Mouse (Mus musculus): ENCODE data around the gene Ilvbl. TPM values are rescaled to one million over a fixed set of nuclear protein-coding genes. Genes with fewer than 3 reads are reported as not detected.

Ilvbl gene
- polyA plus RNA-seq, 1 experiment: 0.95 TPM

GRCm38 (mm10) chr10:78585606-78586005 lies 11.5 kb downstream of the Ilvbl start:
- Histone ChIP-seq H3K36me3 (ENCODE audit: control insufficient read depth) (peaks cover 29% of the 10 kb centered on the region), H3K4me1 (ENCODE audit: control insufficient read depth) (no peaks in the 10 kb centered on the region), H3K27me3 (ENCODE audit: control insufficient read depth) (peaks cover 17% of the 10 kb centered on the region), H3K9me3 (ENCODE audit: control insufficient read depth, low read length) (no peaks in the 10 kb centered on the region), H3K4me3 (replicated peaks) (no peak overlapping the region)
- no peak for TF ChIP-seq GATA1 (IDR thresholded peaks at IDR 0.05; ENCODE audit: low read length)
- no peak for TF ChIP-seq TAL1 (IDR thresholded peaks at IDR 0.05; ENCODE audit: low read length)

GRCm38 (mm10) chr10:78586026-78586425 lies 11.9 kb downstream of the Ilvbl start:
- Histone ChIP-seq H3K9me3 (ENCODE audit: control insufficient read depth, low read length) (no peaks in the 10 kb centered on the region), H3K36me3 (ENCODE audit: control insufficient read depth) (peaks cover 25% of the 10 kb centered on the region), H3K4me1 (ENCODE audit: control insufficient read depth) (no peaks in the 10 kb centered on the region), H3K4me3 (replicated peaks) (no peak overlapping the region), H3K27me3 (ENCODE audit: control insufficient read depth) (peaks cover 21% of the 10 kb centered on the region)
- TF ChIP-seq GATA1 (IDR thresholded peaks at IDR 0.05; ENCODE audit: low read length) (no peak), TAL1 (IDR thresholded peaks at IDR 0.05; ENCODE audit: low read length) (no peak)

- TF ChIP-seq TAL1 (IDR thresholded peaks at IDR 0.05; ENCODE audit: low read length) (no peak), GATA1 (IDR thresholded peaks at IDR 0.05; ENCODE audit: low read length) (no peak)
- Histone ChIP-seq H3K4me3 (replicated peaks) (no peak overlapping the region), H3K36me3 (ENCODE audit: control insufficient read depth) (no peaks in the 10 kb centered on the region; the same call in 1 of the 2 replicates), H3K4me1 (ENCODE audit: control insufficient read depth) (no peaks in the 10 kb centered on the region), H3K27me3 (ENCODE audit: control insufficient read depth) (peaks cover 51% of the 10 kb centered on the region), H3K9me3 (ENCODE audit: control insufficient read depth, low read length) (no peaks in the 10 kb centered on the region)
Measured at GRCm38 (mm10) chr10:78589291-78589690, 15.1 kb downstream of the Ilvbl start.

GRCm38 (mm10) chr10:78589901-78590300 lies 15.8 kb downstream of the Ilvbl start:
- Histone ChIP-seq H3K4me3 (replicated peaks) (no peak overlapping the region), H3K36me3 (ENCODE audit: control insufficient read depth) (no peaks in the 10 kb centered on the region), H3K9me3 (ENCODE audit: control insufficient read depth, low read length) (no peaks in the 10 kb centered on the region), H3K4me1 (ENCODE audit: control insufficient read depth) (no peaks in the 10 kb centered on the region), H3K27me3 (ENCODE audit: control insufficient read depth) (peaks cover 51% of the 10 kb centered on the region)
- TF ChIP-seq TAL1 (IDR thresholded peaks at IDR 0.05; ENCODE audit: low read length) (no peak), GATA1 (IDR thresholded peaks at IDR 0.05; ENCODE audit: low read length) (no peak)

- TF ChIP-seq TAL1 (IDR thresholded peaks at IDR 0.05; ENCODE audit: low read length) (no peak), GATA1 (IDR thresholded peaks at IDR 0.05; ENCODE audit: low read length) (no peak)
- Histone ChIP-seq H3K4me1 (ENCODE audit: control insufficient read depth) (no peaks in the 10 kb centered on the region), H3K4me3 (replicated peaks) (no peak overlapping the region), H3K36me3 (ENCODE audit: control insufficient read depth) (no peaks in the 10 kb centered on the region), H3K9me3 (ENCODE audit: control insufficient read depth, low read length) (no peaks in the 10 kb centered on the region), H3K27me3 (ENCODE audit: control insufficient read depth) (peaks cover 56% of the 10 kb centered on the region)
Measured at GRCm38 (mm10) chr10:78590744-78591143, 16.6 kb downstream of the Ilvbl start.

- Histone ChIP-seq H3K4me3 (replicated peaks) (peak within 1 kb of the TSS; percentile 26), H3K9me3 (ENCODE audit: control insufficient read depth, low read length) (no peaks in the 10 kb centered on the region), H3K36me3 (ENCODE audit: control insufficient read depth) (no peaks in the 10 kb centered on the region), H3K27me3 (ENCODE audit: control insufficient read depth) (peaks cover 56% of the 10 kb centered on the region), H3K4me1 (ENCODE audit: control insufficient read depth) (no peaks in the 10 kb centered on the region)
- TF ChIP-seq TAL1 (IDR thresholded peaks at IDR 0.05; ENCODE audit: low read length) (no peak), GATA1 (IDR thresholded peaks at IDR 0.05; ENCODE audit: low read length) (no peak)
Measured at GRCm38 (mm10) chr10:78591406-78592328, 17.5 kb downstream of the Ilvbl start, which contains the start of gene Syde1. Gene Syde1 (minus strand): TSS chr10:78591964.

- Histone ChIP-seq H3K36me3 (ENCODE audit: control insufficient read depth) (no peaks in the 10 kb centered on the region), H3K4me3 (replicated peaks) (no peak overlapping the region), H3K4me1 (ENCODE audit: control insufficient read depth) (no peaks in the 10 kb centered on the region), H3K9me3 (ENCODE audit: control insufficient read depth, low read length) (no peaks in the 10 kb centered on the region), H3K27me3 (ENCODE audit: control insufficient read depth) (peaks cover 56% of the 10 kb centered on the region)
- TF ChIP-seq GATA1 (IDR thresholded peaks at IDR 0.05; ENCODE audit: low read length): no peak
Measured at GRCm38 (mm10) chr10:78592856-78593379, 18.8 kb downstream of the Ilvbl start.

- no peaks in the 10 kb centered on the region for H3K4me1 ChIP-seq (ENCODE audit: control insufficient read depth)
- no peaks in the 10 kb centered on the region for H3K9me3 ChIP-seq (ENCODE audit: control insufficient read depth, low read length)
- no peak overlapping the region for H3K4me3 ChIP-seq (replicated peaks)
- no peak for TF ChIP-seq TAL1 (IDR thresholded peaks at IDR 0.05; ENCODE audit: low read length)
- no peak for TF ChIP-seq GATA1 (IDR thresholded peaks at IDR 0.05; ENCODE audit: low read length)
- H3K36me3 ChIP-seq (ENCODE audit: control insufficient read depth): no peaks in the 10 kb centered on the region
- peaks cover 58% of the 10 kb centered on the region for H3K27me3 ChIP-seq (ENCODE audit: control insufficient read depth)
Measured at GRCm38 (mm10) chr10:78593736-78594135, 19.6 kb downstream of the Ilvbl start.

GRCm38 (mm10) chr10:78594157-78594556 lies 20.0 kb downstream of the Ilvbl start:
- H3K4me1 ChIP-seq (ENCODE audit: control insufficient read depth): no peaks in the 10 kb centered on the region
- peaks cover 55% of the 10 kb centered on the region for H3K27me3 ChIP-seq (ENCODE audit: control insufficient read depth)
- no peaks in the 10 kb centered on the region for H3K36me3 ChIP-seq (ENCODE audit: control insufficient read depth)
- no peaks in the 10 kb centered on the region for H3K9me3 ChIP-seq (ENCODE audit: control insufficient read depth, low read length)
- H3K4me3 ChIP-seq (replicated peaks): no peak overlapping the region
- TF ChIP-seq GATA1 (IDR thresholded peaks at IDR 0.05; ENCODE audit: low read length) (no peak), TAL1 (IDR thresholded peaks at IDR 0.05; ENCODE audit: low read length) (no peak)

Data from erythroblast, embryonic 14.5 days (primary cell).